Comparison of ENCODE assay signal across 9 mouse cellular contexts in the genomic region with DNA sequence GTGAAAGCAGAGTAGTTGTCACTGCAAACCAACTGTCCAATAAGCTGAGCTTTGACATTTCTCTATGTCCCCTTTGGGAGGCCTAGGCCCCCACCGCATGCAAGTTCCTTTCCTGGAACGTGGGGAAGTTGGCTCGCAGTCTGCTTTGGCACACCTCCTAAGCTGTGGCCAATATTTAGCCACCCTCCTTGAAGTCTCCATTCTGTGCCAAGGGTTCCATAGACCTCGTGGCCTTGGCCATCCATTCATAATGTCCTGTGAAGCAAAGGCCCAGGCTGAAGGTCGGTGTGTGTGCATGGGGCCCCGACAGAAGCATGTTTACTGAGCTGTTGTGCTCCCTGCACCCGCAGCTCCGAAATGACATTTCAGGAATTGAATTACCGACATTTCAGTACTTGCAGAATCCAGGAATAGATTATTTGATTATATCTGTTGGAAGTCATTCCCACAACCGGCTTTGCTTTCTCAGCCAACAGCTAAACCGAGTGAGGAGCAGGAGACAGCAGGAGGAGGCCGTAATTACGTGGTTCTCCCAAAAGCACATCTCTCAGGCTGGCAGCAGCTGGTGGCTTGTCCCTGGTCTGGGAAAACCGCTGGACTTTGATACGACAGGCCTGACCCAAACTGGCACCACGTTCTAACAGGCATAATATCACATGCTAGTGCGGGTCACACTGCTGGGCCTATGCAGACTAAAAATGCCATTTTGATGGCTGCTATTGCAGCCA. TPM values are rescaled to one million over a fixed set of nuclear protein-coding genes. Genes with fewer than 3 reads are reported as not detected.
DNase-seq lines count a peak whose midpoint lies in the region; ATAC-seq and TF ChIP-seq lines count a peak whose summit lies in the region.
"Had no signal": no experiment of that assay in that cellular context is flagged by ENCODE, and none has a peak within 500 bp of the region (broad histone marks: within the 10 kb centered on the region; RNA-seq: fewer than 3 reads in every experiment).

No protein-coding gene starts in this region.

- 54% methylated on average over 17 of the region's 17 CpGs for WGBS in midbrain, postnatal 0 days

- no peak overlapping the region for H3K4me2 ChIP-seq in midbrain, postnatal 0 days (ENCODE audit: low read depth, low read length, poor library complexity, severe bottlenecking)

- H3K9me3 ChIP-seq in midbrain, postnatal 0 days (ENCODE audit: low read length): no peaks in the 10 kb centered on the region

- H3K4me1 ChIP-seq in midbrain, postnatal 0 days (ENCODE audit: insufficient read depth, low read length): peaks cover 16% of the 10 kb centered on the region

- ATAC-seq in granulocyte monocyte progenitor cell, adult 5-6 weeks (replicated peaks; ENCODE audit: poor library complexity, severe bottlenecking): peak; percentile 59
- ATAC-seq in midbrain, postnatal 0 days (ENCODE audit: low FRiP score): peak; percentile 38; the same call in 1 of the 2 replicates

- no peaks in the 10 kb centered on the region for H3K36me3 ChIP-seq in midbrain, postnatal 0 days (ENCODE audit: insufficient read depth, low read length)

- no peak for TF ChIP-seq CTCF in midbrain, postnatal 0 days (IDR thresholded peaks at IDR 0.05)

- H3K27ac ChIP-seq in midbrain, postnatal 0 days (ENCODE audit: low read depth, low read length): peak overlapping the region; percentile 49
- H3K27ac ChIP-seq: liver, embryonic 14.5 days had no signal

- no peaks in the 10 kb centered on the region for H3K27me3 ChIP-seq in midbrain, postnatal 0 days (ENCODE audit: insufficient read depth, low read length)

- H3K9ac ChIP-seq in midbrain, postnatal 0 days (replicated peaks; ENCODE audit: low read length, poor library complexity, severe bottlenecking): no peak overlapping the region
- H3K9ac ChIP-seq: liver, embryonic 14.5 days had no signal

- intact Hi-C loops in left cerebral cortex, postnatal 25 days (cut with DNase I): no loop called here
- intact Hi-C loops in left cerebral cortex, postnatal 10 days (cut with DNase I): no loop called here

- no peak overlapping the region for H3K4me3 ChIP-seq in midbrain, postnatal 0 days (ENCODE audit: low read depth, low read length)

- DNase-seq in left cerebral cortex, postnatal 25 days (ENCODE audit: low spot score in 2 of 2): peak; percentile 17 to 28
- no peak for DNase-seq in left cerebral cortex, postnatal 10 days (ENCODE audit: extremely low spot score in 1 of 2, low spot score in 2 of 2)
- peak; percentile 88 for DNase-seq in brain, adult 2 months (ENCODE audit: low read depth, low spot score)
- DNase-seq in kidney, postnatal 14 days: peak; percentile 90
- DNase-seq in midbrain, postnatal 0 days (ENCODE audit: low spot score): peak; percentile 71
- no peak for DNase-seq in urinary bladder, postnatal 4 days (ENCODE audit: low spot score in 2 of 2)
- no peak for DNase-seq in embryo, embryonic 10 days (ENCODE audit: low spot score)

RNA-seq across cellular contexts. Expression of a gene that starts 51.1 kb away (rescaled TPM):
- total RNA-seq in left cerebral cortex, postnatal 25 days (2021): 10 to 100 TPM; 98.4 to 99.2 TPM
- 10 to 100 TPM; 54.8 to 66.9 TPM for total RNA-seq in left cerebral cortex, postnatal 10 days (2021)
- 58.9 and 59.4 TPM in 2 replicates for total RNA-seq in granulocyte monocyte progenitor cell, adult 5-6 weeks (2014; fragmentation: Nextera tagmentation)
- 19.6 and 21.7 TPM in 2 replicates for total RNA-seq in granulocyte monocyte progenitor cell, adult 5-6 weeks (2017)
- total RNA-seq in midbrain, postnatal 0 days (2014; rRNA removed): 75.0 and 94.0 TPM in 2 replicates
- polyA plus RNA-seq in midbrain, postnatal 0 days (2015; fragmentation: Nextera tagmentation; extraction: Ambion mirVana): 139 and 149 TPM in 2 replicates

Comparison
In these comparisons a context has a peak if more than half of its experiments do, and no peak if none do; other contexts are left out.
1. DNase-seq: peak in left cerebral cortex, postnatal 25 days (2 of 2), brain, adult 2 months (single experiment), kidney, postnatal 14 days (single experiment) and midbrain, postnatal 0 days (single experiment); none in left cerebral cortex, postnatal 10 days (0 of 2), urinary bladder, postnatal 4 days (0 of 2) and embryo, embryonic 10 days (single experiment).